Mouse (Mus musculus) common myeloid progenitor, adult 5-6 weeks (primary cell): Measurements from ENCODE around the gene Hoxd11. TPM values are rescaled to one million over a fixed set of nuclear protein-coding genes. Genes with fewer than 3 reads are reported as not detected.

Source experiments
- ATAC-seq: replicated peaks from 2 replicates; pipeline ENCODE4 v1.8.0; 2016; ENCODE audit warnings: low read depth, mild to moderate bottlenecking, moderate TSS enrichment, inconsistent platforms; ENCODE audit not compliant: poor library complexity, severe bottlenecking
- total RNA-seq: library from RNA; stranded (forward); fragments of 200-1000, 187-1606 nt; gene quantifications from 2 replicates; pipeline ENCODE4 v1.2.3, GENCODE M21; 2017

Gene Hoxd11
- total RNA-seq, 1 experiment from 2014 or later, result not detected

DNA sequence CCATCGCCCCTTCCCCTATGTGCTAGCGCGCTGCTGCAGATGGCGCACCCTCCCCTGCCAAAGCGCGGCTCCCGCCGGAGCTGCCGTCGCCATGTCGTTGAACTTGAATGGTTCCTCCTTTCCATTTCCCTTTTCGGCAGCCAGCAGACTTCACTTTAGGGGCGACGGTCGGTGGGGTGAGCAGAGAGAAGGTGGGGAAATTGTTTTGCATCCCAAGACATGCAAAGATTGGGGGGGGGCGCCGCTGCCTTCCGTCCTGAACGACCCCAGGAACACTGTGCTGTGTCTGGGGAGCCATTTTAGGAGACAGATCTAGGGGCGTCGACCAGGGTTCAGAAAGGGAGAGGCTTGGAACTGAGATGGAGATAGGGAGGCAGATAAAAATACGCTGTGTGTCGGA, 623 bp downstream of the Hoxd11 start:
- ATAC-seq, result peak; percentile 52; the same call in 1 of the 2 replicates

DNA sequence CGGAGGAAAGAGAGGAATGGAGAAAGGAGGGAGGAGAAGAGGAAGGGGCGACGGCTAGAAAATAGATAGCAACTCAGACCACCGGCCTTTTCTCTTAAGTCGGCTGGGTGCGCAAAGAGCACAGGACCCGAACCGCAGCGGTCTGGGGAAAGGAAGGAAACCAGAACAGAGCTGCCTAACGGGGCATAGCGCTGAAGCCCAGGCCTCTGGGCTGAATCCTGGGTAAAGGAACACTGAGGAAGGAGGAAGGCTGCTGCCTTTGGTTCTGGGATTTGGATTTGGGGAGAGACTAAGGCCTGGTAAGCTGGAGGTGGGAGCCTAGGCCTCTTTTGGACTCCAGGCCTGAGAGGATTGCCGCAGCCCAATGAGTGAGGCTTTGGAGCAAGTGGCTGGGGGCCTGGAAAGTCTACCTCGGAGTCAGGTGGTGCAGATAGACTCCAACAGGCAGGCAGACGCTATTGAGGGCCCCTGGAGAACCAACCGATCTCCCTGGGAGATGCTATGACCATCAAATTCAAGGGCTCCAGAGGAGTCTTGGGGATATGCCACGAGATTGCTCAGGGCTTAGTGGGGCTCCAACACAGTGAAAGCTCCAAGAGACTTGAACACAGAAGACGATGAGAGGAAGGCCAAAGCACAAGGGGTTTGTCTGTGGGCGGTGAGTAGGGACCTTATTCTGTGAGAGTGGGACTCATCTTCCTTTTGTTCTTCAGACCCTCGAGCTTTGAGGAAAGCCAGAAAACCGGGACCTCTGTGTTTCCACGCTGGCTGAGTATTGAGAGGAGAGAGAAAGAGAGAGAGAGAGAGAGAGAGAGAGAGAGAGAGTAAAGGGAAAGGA, 1.4 kb downstream of the Hoxd11 start:
- no peak for ATAC-seq

DNA sequence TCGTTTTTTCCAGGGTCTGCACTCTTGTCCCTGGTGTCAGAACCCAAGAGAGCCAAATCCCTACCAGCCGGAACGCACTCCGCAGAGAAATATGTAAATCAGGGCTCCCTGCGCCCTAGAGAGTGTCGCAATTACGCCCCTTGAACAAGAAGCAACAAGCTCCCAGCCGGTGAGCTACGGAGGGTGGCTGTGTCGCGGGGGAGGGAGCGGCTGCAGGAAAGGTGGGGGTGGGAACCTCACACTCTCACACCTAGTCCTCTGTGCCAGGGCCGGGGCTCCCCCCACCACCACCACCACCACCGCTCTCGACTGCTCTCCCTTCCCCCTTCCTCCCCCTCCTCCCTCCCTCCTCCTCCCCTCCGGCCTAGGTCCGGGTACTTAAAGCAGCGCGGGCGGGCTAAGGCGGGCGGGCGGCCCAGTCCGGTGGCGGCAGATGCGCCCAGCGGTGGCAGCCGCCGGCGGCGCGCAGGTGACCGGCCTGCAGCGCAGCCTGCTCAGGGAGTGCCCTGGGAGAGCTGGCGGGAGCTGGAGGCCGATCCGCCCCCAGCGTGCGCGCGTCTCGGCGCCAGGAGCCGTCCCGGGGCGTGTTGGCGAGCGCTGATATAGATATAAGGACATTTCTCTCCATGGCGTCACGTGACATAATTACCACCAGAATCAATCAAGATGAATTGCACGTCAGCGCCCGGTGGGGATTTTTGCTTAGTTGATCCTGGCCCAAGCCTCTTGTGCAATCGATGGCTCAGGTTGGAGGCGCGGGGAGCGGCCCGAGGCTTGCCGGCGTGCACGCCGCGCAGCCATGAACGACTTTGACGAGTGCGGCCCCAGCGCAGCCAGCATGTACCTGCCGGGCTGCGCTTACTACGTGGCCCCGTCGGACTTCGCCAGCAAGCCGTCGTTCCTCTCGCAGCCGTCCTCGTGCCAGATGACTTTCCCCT, 2.5 kb downstream of the Hoxd11 start:
- no peak for ATAC-seq

DNA sequence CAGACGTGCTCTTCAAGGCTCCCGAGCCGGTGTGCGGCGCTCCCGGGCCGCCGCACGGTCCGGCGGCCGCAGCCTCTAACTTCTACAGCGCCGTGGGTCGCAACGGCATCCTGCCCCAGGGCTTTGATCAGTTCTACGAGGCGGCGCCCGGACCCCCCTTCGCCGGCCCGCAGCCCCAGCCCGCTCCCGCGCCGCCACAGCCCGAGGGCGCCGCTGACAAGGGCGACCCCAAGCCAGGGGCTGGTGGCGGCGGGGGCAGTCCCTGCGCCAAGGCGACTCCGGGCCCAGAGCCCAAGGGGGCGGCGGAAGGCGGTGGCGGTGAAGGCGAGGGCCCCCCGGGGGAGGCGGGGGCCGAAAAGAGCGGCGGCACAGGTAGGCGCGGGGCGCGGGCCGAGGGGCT, 3.4 kb downstream of the Hoxd11 start:
- no peak for ATAC-seq

DNA sequence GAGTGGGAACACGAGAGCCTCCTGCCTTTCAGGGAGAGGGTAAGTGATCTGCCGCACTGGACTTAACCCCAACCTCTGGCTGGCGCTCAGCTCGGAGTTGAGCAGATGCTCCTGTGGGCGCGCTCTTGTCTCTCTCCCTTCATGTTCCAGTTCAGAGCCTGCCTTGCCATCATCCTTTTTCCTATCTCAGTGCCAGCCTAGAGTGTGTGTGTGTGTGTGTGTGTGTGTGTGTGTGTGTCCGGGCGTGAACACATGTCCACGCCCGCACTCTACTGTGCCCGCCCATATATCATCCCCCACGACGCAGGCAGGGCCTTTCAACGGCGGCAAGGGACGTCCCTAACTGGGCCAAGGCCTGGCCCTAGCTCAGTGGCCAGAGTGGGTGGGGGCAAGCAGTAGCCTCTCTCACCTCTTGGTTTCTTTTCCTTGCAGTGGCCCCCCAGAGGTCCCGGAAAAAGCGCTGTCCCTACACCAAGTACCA, 4.2 kb downstream of the Hoxd11 start:
- no peak for ATAC-seq

DNA sequence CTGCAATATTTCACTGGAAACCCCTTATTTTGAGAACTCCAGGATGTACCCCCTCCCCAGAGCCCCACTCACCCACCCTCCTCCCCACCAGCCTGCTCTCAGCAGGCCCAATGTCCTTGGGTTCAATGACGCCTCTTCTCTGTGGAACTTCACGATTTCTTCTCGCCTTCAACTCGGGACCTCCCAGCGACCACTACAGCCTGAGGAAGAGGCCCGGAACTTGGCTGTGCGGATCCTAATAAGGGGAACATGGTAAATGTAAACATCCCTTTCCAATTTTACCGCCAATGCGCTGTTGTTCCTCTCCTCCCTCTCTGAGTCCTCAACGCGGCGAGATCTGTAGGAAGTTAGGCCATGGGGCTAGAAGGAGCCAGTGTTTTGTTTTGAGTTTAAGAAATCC, 4.7 kb downstream of the Hoxd11 start:
- no peak for ATAC-seq

DNA sequence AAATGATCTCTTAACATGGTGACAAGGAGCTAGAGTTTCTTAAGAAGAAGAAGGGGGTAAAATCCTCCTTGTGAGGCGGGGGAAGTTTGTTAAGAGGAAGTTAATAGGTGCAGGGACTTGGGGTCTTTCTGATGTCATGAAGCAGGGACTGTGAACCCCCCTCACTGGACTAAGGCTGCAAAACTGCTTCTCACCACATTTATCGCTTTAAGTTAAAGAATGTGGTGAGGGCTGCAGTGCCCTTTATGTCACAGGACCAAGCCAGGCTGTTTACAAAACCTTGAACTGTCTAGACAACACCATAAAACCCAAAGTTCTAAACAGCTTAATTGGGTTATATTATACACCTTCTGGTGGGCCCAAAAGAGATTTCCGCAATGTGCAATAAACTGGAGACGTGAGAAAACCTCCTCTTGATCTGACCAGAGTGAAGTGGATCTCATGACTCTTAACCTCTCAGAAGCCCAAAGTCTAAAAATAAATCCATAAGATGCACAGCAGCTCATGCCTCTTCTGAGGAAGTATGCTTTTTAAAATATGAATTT, 5.8 kb downstream of the Hoxd11 start:
- ATAC-seq, result no peak

DNA sequence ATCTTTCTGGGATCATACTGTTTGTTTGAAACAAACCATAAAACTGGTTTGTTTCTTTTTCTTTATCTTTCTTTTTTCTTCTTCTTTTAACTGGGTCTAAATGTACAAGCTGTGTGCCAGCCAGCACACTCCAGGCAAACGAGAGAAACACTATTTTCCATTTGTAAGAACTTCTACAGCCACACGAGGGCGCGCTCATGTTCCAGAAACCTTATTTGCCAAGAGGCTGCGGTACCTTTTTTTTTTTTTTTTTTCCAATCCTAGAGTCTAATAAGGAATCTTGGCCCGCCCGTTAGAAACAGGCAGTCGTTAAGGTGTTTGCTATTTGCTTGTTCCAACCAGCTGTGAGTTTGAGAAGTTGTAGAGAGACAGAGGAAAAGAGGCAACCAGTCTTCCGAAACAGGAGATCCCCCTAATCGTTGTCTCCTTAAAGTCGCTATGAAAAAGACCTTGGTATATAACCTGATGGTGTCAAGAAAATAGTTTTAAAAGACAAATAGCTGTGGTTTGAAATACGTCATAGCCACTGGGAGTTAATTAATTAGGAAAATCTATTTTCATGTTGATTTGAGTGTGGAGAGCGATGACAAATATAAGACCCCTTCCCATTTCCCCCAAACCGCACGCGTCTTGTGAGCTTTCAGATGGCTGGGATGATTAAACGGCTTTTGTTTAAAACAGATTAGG, 7.1 kb downstream of the Hoxd11 start:
- ATAC-seq, result 0 out of 2 replicates have a peak, but pooled peaks have one; percentile 51

DNA sequence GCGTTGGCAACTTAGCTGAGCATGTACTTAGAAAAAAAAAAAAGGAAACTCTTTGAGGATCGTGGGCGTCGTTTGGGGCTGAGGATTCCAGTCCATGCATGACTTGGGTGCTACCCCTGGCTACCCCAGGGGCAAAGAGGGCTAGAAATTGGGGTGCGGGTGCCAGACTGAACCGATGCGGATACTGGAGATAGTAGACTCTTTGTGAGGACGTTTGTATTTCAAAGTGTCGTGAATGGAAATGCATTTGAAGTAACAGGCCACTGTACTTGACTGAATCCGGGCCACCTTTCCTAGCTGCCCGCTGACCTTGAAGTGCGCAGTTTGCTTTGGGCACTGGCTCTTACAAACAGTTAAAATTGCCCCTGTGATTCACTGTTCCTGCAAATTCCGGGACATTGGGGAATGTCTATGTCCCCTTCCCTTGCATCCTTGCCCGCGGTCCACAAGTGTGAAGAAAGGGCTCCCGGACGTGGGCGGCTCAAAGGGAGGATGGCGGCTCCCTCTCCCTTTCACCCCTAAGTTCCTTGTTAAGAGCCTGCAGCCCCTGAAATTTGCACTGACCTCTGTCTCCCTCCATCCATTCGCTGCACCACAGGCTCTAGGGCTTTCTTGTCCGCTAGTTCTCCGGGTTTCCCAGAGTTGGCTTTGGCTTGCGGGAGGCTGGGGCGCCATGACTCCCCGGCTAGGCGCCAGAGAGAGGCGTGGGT, 7.8 kb downstream of the Hoxd11 start:
- no peak for ATAC-seq

DNA sequence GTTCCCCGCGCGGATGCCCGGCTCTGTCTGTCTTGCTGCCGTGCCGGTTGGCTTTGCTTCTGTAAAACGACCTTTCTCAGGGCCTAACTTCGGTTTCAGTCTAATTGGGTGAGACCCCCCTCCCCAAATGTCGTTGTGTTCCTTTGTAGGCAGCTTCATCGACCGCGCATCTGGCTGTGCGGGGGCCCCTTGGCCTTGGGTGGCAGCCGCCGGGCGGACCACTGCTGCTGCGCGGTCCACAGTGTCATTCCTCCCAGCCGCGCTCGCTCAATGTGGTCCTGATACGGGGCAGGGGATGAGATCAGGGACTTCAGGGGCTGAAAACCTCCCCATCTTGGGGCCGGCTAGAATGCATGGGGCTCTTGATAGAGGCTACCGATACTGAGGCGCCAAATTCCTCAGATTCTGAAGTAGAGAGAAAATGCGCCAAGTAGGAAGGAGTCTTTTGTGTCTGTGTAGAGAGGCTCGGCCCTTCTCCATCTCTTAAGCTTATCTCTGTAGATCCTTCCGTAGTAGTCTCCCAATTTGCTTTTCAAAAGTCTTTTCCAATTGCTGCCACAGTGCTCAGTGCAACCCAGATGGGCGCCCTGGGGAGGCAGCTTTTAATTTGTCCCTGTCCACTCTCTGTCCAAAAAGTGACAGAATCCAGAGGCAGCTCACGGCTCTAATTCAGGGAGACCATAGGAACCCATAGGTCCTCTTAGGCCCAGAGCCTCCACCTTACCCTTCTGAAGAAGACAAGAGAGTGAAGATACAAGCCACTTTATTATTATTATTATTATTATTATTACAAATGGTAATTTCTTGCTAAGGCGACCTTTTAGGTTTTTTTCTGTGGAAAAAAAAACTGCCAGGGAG, 8.6 kb downstream of the Hoxd11 start:
- no peak for ATAC-seq

DNA sequence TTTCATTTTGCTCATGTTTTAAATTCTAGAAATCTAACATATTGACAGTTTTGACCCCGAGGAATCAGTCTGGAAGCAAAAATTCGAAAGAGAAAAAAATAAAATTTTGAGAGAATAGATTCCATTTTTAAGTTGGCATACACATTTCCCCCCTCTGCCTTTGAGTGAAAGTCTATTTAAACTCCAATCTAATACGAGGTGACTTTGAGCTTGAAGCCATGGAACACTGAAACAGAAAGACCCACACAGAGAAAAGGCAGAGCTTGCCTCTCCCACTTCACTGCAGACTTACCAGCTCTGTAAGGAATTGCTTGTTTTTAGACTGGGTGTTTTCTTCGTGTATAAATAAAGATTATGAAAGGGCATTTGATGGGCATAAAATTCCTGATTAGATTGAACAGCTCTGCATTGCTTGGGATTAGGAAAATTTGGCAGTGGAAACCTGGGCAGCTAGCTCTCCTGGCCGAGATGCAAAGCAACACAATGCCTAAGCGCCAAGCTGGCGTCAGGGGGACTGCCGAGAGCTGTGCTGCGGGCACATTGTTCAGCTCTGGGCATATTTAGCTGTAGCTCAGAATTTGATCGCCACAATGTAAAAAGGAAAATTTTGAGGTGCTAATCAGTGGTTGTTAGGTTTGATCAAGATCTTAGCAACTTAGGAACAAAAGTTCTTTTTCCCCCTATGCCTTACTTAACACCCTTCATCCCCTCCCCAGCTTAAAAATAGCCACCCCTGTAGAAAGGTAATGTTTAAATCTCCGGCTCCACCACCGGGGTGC, 9.6 kb downstream of the Hoxd11 start:
- ATAC-seq, result no peak

DNA sequence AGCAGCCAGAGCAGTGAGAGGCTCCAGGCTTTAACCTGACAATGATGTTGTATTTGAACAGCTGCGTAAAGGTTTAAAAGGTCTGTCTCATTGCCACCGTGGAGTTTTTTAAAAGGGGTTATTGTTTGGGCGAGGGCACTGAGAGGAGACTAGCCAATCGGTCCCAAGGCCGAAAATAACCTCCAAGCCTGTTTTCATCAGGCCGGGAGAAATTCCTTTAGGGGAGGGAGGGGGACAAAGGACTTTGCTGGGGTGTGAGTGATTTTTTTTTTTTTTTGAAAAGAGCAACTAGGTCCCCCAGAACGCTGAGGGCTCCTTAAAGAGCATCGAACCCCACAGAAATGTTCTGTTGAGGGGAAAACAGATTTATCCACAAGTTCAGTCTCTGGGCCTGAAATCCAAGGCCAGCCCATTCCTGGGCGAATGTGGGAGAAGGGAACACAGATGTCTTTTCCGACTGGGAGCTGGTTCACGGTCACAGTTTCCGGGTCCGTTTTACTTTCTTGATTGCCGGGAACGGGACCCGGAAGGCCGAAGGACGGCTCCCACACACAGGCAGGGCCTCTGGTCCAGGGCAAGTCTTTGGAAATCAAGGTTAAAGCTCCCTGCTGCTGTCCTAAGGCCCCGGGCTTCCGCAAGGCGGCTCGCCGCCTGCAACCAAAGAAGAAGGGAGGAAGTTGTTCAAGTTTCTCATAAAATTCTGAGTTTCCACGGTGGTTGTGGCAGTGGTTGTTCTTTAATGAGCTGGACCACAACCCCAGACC, 10.4 kb downstream of the Hoxd11 start:
- ATAC-seq, result peak; percentile 48

DNA sequence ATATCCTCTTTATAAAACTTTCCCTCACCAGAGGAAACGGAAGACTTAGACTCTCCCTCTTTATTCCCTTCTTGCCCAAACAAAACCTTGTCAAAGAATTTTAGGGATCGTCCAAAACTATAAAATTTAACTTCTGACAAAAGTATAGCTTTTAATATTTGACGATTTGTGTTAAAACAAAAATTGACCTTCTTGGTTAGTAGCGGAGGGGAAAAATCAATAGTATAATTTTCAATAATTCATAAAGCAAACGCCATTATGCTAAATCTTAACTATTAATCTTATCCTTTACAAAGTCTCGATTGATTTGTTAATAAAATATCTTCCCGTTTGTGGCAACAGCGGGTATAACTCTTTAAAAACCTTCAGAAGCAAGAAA, 11.0 kb downstream of the Hoxd11 start:
- ATAC-seq, result no peak

DNA sequence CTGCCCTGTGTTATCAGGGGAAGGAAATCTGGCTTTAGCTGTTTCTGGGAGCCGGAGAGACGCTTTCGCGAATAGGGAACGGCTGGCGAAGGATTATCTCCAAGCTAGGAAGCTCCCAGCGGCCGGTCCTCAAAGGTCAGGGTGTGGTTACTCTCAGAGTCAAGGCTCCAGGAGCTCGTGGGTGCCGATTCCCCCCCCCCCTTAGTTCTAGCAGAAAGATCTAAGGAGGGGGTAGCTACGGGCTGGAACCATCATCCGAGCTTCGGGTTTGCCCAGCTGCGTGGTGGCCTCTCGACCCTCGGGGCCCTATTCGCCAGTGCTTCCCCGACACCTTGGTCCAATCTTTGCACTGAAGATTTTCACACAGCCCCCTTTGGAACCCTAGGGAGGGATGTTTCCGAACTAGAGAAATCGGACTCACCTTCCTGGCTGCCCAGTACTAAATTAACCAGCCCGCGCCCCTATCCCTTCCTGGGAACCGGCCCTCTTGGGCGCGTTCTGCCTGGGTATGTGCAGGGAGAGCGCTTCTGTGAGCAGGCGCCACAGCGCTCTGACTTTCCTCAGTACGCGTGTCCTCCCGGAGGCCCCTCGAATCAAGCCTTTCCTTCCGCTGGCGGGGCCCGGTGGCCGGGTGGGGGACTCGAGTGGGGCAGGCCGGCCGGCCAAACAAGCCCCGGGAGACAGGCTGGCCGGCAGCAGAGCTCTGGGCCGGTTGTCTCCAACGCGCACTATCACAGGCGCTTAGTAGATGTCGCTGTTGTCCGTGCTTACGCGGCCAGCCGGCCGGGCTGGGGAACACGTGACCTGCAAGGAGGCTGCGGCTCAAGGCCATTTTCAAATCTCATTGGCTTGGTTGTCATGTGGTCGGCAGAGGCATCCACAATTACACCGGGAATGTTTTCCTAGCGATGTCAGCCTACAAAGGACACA, 11.9 kb downstream of the Hoxd11 start, which contains the start of gene Hoxd10:
Gene Hoxd10 (plus strand): TSS at position 903 of the 930 bp plus-strand sequence.
- ATAC-seq, result no peak

DNA sequence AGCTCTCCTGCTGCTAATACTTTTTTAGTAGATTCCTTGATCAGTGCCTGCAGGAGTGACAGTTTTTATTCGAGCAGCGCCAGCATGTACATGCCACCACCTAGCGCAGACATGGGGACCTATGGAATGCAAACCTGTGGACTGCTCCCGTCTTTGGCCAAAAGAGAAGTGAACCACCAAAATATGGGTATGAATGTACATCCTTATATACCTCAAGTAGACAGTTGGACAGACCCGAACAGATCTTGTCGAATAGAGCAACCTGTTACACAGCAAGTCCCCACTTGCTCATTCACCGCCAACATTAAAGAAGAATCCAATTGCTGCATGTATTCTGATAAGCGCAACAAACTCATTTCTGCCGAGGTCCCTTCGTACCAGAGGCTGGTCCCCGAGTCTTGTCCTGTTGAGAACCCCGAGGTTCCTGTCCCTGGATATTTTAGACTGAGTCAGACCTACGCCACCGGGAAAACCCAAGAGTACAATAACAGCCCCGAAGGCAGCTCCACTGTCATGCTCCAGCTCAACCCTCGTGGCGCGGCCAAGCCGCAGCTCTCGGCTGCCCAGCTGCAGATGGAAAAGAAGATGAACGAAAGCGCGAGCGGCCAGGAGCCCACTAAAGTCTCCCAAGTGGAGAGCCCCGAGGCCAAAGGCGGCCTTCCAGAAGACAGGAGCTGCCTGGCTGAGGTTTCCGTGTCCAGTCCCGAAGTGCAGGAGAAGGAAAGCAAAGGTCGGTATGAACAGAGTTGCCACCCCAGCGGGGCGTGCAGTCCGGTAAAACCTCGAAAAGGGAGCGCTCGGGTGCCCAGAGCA, 12.8 kb downstream of the Hoxd11 start:
- ATAC-seq, result no peak
